9 mouse cellular contexts compared by ENCODE assay signal in the genomic region with DNA sequence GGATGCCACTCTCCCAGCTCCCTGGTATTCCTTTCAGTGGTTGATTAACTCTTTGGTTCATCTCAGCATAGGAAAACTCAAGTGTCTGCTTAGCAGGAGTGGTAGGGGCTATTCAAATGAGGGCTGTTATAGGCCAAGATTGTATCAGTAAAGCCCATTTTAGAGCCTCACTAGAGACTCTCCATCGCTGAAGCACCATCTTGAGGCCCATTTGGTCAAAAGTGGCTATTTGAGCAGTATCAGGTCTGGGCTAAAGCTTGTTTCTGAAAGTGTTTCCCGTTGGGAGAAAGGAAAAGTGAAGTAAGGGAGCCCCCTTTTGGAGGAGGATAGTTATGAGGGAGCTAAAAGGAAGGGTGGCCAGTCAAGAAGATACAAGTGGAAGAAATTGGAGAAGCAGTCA.
DNase-seq lines count a peak whose midpoint lies in the region; ATAC-seq lines count a peak whose summit lies in the region.
"Had no signal": no experiment of that assay in that cellular context is flagged by ENCODE, and none has a peak within 500 bp of the region (broad histone marks: within the 10 kb centered on the region; RNA-seq: fewer than 3 reads in every experiment).

No protein-coding gene starts in this region.

- H3K9me3 ChIP-seq in forebrain, embryonic 11.5 days (ENCODE audit: control insufficient read depth, low read length), result no peaks in the 10 kb centered on the region
- no peaks in the 10 kb centered on the region for H3K9me3 ChIP-seq in forebrain, embryonic 10.5 days
- H3K9me3 ChIP-seq in neural tube, embryonic 13.5 days, result no peaks in the 10 kb centered on the region
- no peaks in the 10 kb centered on the region for H3K9me3 ChIP-seq in neural tube, embryonic 15.5 days (replicated peaks)
- no peaks in the 10 kb centered on the region for H3K9me3 ChIP-seq in forebrain, embryonic 13.5 days (replicated peaks)

- no peak for DNase-seq in forebrain, embryonic 11.5 days (ENCODE audit: low spot score)
- no peak for DNase-seq in forebrain, embryonic 10.5 days (ENCODE audit: extremely low spot score, low spot score)
- peak; percentile 21 to 77 for DNase-seq in left cerebral cortex, postnatal 25 days (ENCODE audit: low spot score in 2 of 2)
- DNase-seq in thymus, postnatal 10 days (ENCODE audit: low spot score in 2 of 2), result no peak
- no peak for DNase-seq in gastrocnemius, postnatal 14 days

- peak; percentile 66 for ATAC-seq in forebrain, embryonic 11.5 days (replicated peaks; ENCODE audit: low FRiP score)
- 0 out of 2 replicates have a peak, but pooled peaks have one; percentile 43 for ATAC-seq in neural tube, embryonic 13.5 days (ENCODE audit: low read depth)
- ATAC-seq in neural tube, embryonic 15.5 days (ENCODE audit: low FRiP score), result no peak; the same call in 1 of the 2 replicates
- peak; percentile 83 for ATAC-seq in forebrain, embryonic 13.5 days

- H3K36me3 ChIP-seq in forebrain, embryonic 11.5 days (ENCODE audit: control insufficient read depth, insufficient read depth, low read length), result no peaks in the 10 kb centered on the region
- no peaks in the 10 kb centered on the region for H3K36me3 ChIP-seq in forebrain, embryonic 10.5 days (replicated peaks)
- no peaks in the 10 kb centered on the region for H3K36me3 ChIP-seq in neural tube, embryonic 13.5 days
- H3K36me3 ChIP-seq in neural tube, embryonic 15.5 days, result no peaks in the 10 kb centered on the region
- no peaks in the 10 kb centered on the region for H3K36me3 ChIP-seq in forebrain, embryonic 13.5 days (ENCODE audit: poor library complexity, severe bottlenecking)

- H3K27ac ChIP-seq in forebrain, embryonic 11.5 days (ENCODE audit: low read depth, low read length), result no peak overlapping the region
- no peak overlapping the region for H3K27ac ChIP-seq in forebrain, embryonic 10.5 days
- H3K27ac ChIP-seq in neural tube, embryonic 13.5 days (replicated peaks), result no peak overlapping the region
- H3K27ac ChIP-seq in neural tube, embryonic 15.5 days (replicated peaks), result no peak overlapping the region
- no peak overlapping the region for H3K27ac ChIP-seq in forebrain, embryonic 13.5 days

- H3K27me3 ChIP-seq in forebrain, embryonic 11.5 days (ENCODE audit: control insufficient read depth, insufficient read depth, low read length), result no peaks in the 10 kb centered on the region
- no peaks in the 10 kb centered on the region for H3K27me3 ChIP-seq in forebrain, embryonic 10.5 days (ENCODE audit: poor library complexity, severe bottlenecking)
- H3K27me3 ChIP-seq in neural tube, embryonic 13.5 days, result no peaks in the 10 kb centered on the region
- no peaks in the 10 kb centered on the region for H3K27me3 ChIP-seq in neural tube, embryonic 15.5 days (replicated peaks)
- no peaks in the 10 kb centered on the region for H3K27me3 ChIP-seq in forebrain, embryonic 13.5 days

- H3K4me3 ChIP-seq in forebrain, embryonic 11.5 days (ENCODE audit: low read depth, low read length), result no peak overlapping the region
- no peak overlapping the region for H3K4me3 ChIP-seq in forebrain, embryonic 10.5 days
- H3K4me3 ChIP-seq in neural tube, embryonic 13.5 days, result no peak overlapping the region
- H3K4me3 ChIP-seq in neural tube, embryonic 15.5 days (replicated peaks), result no peak overlapping the region
- H3K4me3 ChIP-seq in forebrain, embryonic 13.5 days, result no peak overlapping the region
- H3K4me3 ChIP-seq: erythroblast, embryonic 14.5 days had no signal

- H3K4me1 ChIP-seq in forebrain, embryonic 11.5 days (replicated peaks; ENCODE audit: control insufficient read depth, insufficient read depth, low read length), result no peaks in the 10 kb centered on the region
- H3K4me1 ChIP-seq in forebrain, embryonic 10.5 days, result no peaks in the 10 kb centered on the region
- no peaks in the 10 kb centered on the region; the same call in 1 of the 2 replicates for H3K4me1 ChIP-seq in neural tube, embryonic 13.5 days (replicated peaks)
- peaks cover 5% of the 10 kb centered on the region; the same call in 1 of the 2 replicates for H3K4me1 ChIP-seq in neural tube, embryonic 15.5 days
- peaks cover 3% of the 10 kb centered on the region; the same call in 1 of the 2 replicates for H3K4me1 ChIP-seq in forebrain, embryonic 13.5 days

- H3K9ac ChIP-seq in forebrain, embryonic 11.5 days (ENCODE audit: low read length), result no peak overlapping the region
- H3K9ac ChIP-seq in neural tube, embryonic 13.5 days, result no peak overlapping the region
- H3K9ac ChIP-seq in neural tube, embryonic 15.5 days (replicated peaks), result no peak overlapping the region
- H3K9ac ChIP-seq in forebrain, embryonic 13.5 days, result no peak overlapping the region

- no peak overlapping the region for H3K4me2 ChIP-seq in forebrain, embryonic 11.5 days (ENCODE audit: low read depth, low read length, severe bottlenecking)
- no peak overlapping the region for H3K4me2 ChIP-seq in neural tube, embryonic 13.5 days
- no peak overlapping the region for H3K4me2 ChIP-seq in neural tube, embryonic 15.5 days
- no peak overlapping the region for H3K4me2 ChIP-seq in forebrain, embryonic 13.5 days

- intact Hi-C loops in left cerebral cortex, postnatal 25 days (cut with DNase I), result loop anchor here (2.0 to 5.0 kb wide), 3 partner anchors 203 to 1018 kb away; no protein-coding TSS in a partner anchor
- intact Hi-C loops in gastrocnemius, postnatal 14 days (cut with DNase I; ENCODE audit: low total_unique reads), result loop anchor here (10.0 kb wide), 1 partner anchor 285 kb away; no protein-coding TSS in a partner anchor

- 11% methylated on average over 2 of the region's 2 CpGs for WGBS in forebrain, embryonic 11.5 days
- 21% methylated on average over 2 of the region's 2 CpGs for WGBS in forebrain, embryonic 10.5 days
- WGBS in neural tube, embryonic 13.5 days, result 12% methylated on average over 2 of the region's 2 CpGs
- WGBS in neural tube, embryonic 15.5 days, result 8% methylated on average over 2 of the region's 2 CpGs
- WGBS in forebrain, embryonic 13.5 days, result 6% methylated on average over 2 of the region's 2 CpGs

Comparison
In these comparisons a context has a peak if more than half of its experiments do, and no peak if none do; other contexts are left out.
1. DNase-seq: peak in left cerebral cortex, postnatal 25 days (2 of 2); none in forebrain, embryonic 11.5 days (single experiment), forebrain, embryonic 10.5 days (single experiment), thymus, postnatal 10 days (0 of 2) and gastrocnemius, postnatal 14 days (single experiment).